Mouse (Mus musculus): ENCODE results near the gene Zfand4. TPM values are rescaled to one million over a fixed set of nuclear protein-coding genes. Genes with fewer than 3 reads are reported as not detected.

Gene Zfand4
- polyA plus RNA-seq, 2 experiments from 2014 or later = 0.52 to 0.97 TPM

DNA sequence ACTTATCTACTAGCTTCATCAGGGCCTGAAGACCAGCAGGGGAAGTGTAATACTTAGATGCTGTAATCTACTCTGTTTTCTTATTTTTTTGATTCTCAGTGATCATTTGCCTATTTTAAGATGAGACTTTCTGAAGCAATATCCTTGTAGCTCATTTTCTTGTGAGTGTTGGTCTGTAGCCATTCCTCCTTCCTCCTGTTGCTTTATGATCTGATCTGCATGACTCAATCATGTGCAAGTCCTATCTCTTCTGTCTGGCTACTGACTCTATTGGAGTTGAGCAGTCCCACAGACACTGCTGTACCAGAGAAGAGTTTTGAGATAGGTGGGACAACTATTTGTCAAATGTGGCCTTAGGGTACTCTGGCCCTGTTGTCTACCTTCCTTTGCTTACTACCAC, 110.6 kb downstream of the Zfand4 start:
- no peak for ATAC-seq

DNA sequence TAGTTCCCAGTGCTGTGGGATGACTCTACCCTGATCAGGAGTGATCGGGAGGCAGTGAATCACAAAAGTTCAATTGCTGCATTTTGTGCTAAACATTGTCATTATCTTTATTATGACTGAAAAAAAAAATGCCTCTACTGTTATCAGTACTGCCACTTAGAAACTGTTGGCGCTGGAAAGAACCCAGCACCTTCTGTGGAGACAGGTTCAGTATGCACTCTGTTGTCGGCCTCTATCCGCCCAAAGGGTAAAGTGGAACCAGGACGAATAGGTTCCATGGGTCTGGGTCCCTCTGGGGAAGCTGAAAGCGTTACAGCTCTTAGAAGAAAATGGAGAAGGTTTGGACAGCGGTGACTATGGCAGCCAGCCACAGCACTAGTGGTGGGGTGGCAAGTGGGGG, 114.9 kb downstream of the Zfand4 start:
- no peak for ATAC-seq

Other genes with a start within 250 kb of the Zfand4 start
- 10 to 100 TPM; 30.4 to 30.8 TPM for gene Tmcc1, start 70.7 kb upstream of the Zfand4 start, polyA plus RNA-seq (2017; shearing (Covaris generic))
- gene Washc2, start 56.2 kb upstream of the Zfand4 start, polyA plus RNA-seq (2017; shearing (Covaris generic)) = 10 to 100 TPM; 43.9 to 68.3 TPM
- gene March8, start 73.8 kb downstream of the Zfand4 start, polyA plus RNA-seq (2017; shearing (Covaris generic)) = under 1 TPM; 0.40 to 0.86 TPM
- gene Alox5, start 197.0 kb downstream of the Zfand4 start, polyA plus RNA-seq (2017; shearing (Covaris generic)) = not detected
- gene Olfr211, start 224.9 kb downstream of the Zfand4 start, polyA plus RNA-seq (2017; shearing (Covaris generic)) = not detected
- not detected for gene Olfr212, start 242.3 kb downstream of the Zfand4 start, polyA plus RNA-seq (2017; shearing (Covaris generic))

Measured in CD4-positive, CD25-positive, alpha-beta regulatory T cell, adult 4 months (primary cell).